Mouse (Mus musculus) kidney, postnatal 0 days (tissue): ENCODE measurements around the gene Adamts8. TPM values are rescaled to one million over a fixed set of nuclear protein-coding genes. Genes with fewer than 3 reads are reported as not detected.

Experiments used
- ATAC-seq: fragments of 200-750 bp; cut with Nextera tagmentation; replicated peaks from 2 replicates; pipeline ENCODE4 v1.8.0; 2017; ENCODE audit warnings: low read depth, moderate number of reproducible peaks, moderate TSS enrichment, moderate library complexity; ENCODE audit not compliant: low FRiP score
- DNase-seq: peaks from one replicate; pipeline ENCODE4 v3.0.0-alpha.2; 2016; ENCODE audit warnings: low spot score
- H3K27ac ChIP-seq: fragments of 300-500 bp; sonication (generic); 2 replicates; pipeline ENCODE4 v1.5.1; 2014; ENCODE audit warnings: mild to moderate bottlenecking
- H3K27me3 ChIP-seq: fragments of 300-500 bp; sonication (generic); 2 replicates; pipeline ENCODE4 v1.6.1; 2014; ENCODE audit warnings: low read length, mixed read lengths; ENCODE audit not compliant: insufficient read depth
- H3K36me3 ChIP-seq: fragments of 300-500 bp; sonication (generic); 2 replicates; pipeline ENCODE4 v1.6.1; 2014; ENCODE audit warnings: low read length, mixed read lengths; ENCODE audit not compliant: insufficient read depth
- H3K4me1 ChIP-seq: fragments of 300-500 bp; sonication (generic); replicated peaks from 2 replicates; pipeline ENCODE4 v1.6.1; 2014; ENCODE audit warnings: antibody characterized with exemption, low read length, mixed read lengths; ENCODE audit not compliant: insufficient read depth
- H3K4me2 ChIP-seq: fragments of 300-500 bp; sonication (generic); 2 replicates; pipeline ENCODE4 v1.6.1; 2014; ENCODE audit warnings: mild to moderate bottlenecking, low read length, moderate library complexity, mixed read lengths
- H3K4me3 ChIP-seq: fragments of 300-500 bp; sonication (generic); replicated peaks from 2 replicates; pipeline ENCODE4 v1.5.1; 2014; ENCODE audit warnings: low read depth, low read length
- H3K9ac ChIP-seq: fragments of 300-500 bp; sonication (generic); 2 replicates; pipeline ENCODE4 v1.6.1; 2014; ENCODE audit warnings: low read depth, low read length
- H3K9me3 ChIP-seq: fragments of 300-500 bp; sonication (generic); replicated peaks from 2 replicates; pipeline ENCODE4 v1.6.1; 2016; ENCODE audit warnings: low read length, inconsistent platforms, mixed read lengths
- CTCF ChIP-seq: IDR thresholded peaks from 2 replicates; pipeline ENCODE4 v1.5.1; 2016; ENCODE audit warnings: antibody characterized with exemption, low read depth, mild to moderate bottlenecking, moderate library complexity
- WGBS: fragments of 180-500 bp; shearing (Covaris S2); extraction: QIAGEN DNeasy Blood & Tissue Kit; methylation state at CpG from one replicate; pipeline ENCODE4 v1.1.7; 2014; 5-methylcytosine and 5-hydroxymethylcytosine counted together
- polyA plus RNA-seq: library from polyadenylated mRNA; unstranded; fragments of >200 nt; fragmentation: Nextera tagmentation; extraction: Ambion mirVana; gene quantifications from 2 replicates; pipeline ENCODE4 v1.2.1, GENCODE M21; 2015

The Adamts8 gene
- polyA plus RNA-seq, 1 experiment from 2014 or later, result 0.66 TPM

GRCm38 (mm10) chr9:30966881-30967280 is 24.5 kb downstream of the Adamts8 start:
- H3K4me3 ChIP-seq, result no peak overlapping the region
- no peaks in the 10 kb centered on the region for H3K4me1 ChIP-seq
- DNase-seq (peak; percentile 64), ATAC-seq (no peak)
- no peak overlapping the region for H3K9ac ChIP-seq
- no peaks in the 10 kb centered on the region for H3K9me3 ChIP-seq
- no peaks in the 10 kb centered on the region for H3K36me3 ChIP-seq
- TF ChIP-seq CTCF, result no peak
- H3K27me3 ChIP-seq, result no peaks in the 10 kb centered on the region
- no peak overlapping the region for H3K4me2 ChIP-seq
- WGBS, result 31% methylated on average over 7 of the region's 7 CpGs
- no peak overlapping the region for H3K27ac ChIP-seq

- Histone ChIP-seq H3K27me3 (no peaks in the 10 kb centered on the region), H3K4me2 (no peak overlapping the region), H3K27ac (no peak overlapping the region), H3K4me3 (no peak overlapping the region), H3K4me1 (no peaks in the 10 kb centered on the region), H3K9ac (no peak overlapping the region), H3K36me3 (no peaks in the 10 kb centered on the region), H3K9me3 (no peaks in the 10 kb centered on the region)
- 83% methylated on average over 6 of the region's 6 CpGs for WGBS
- ATAC-seq, result no peak
- no peak for DNase-seq
- no peak for TF ChIP-seq CTCF
Measured at GRCm38 (mm10) chr9:30968130-30968529, 25.8 kb downstream of the Adamts8 start.

GRCm38 (mm10) chr9:30970001-30970400 is 27.6 kb downstream of the Adamts8 start:
- Histone ChIP-seq H3K4me3 (no peak overlapping the region), H3K27ac (no peak overlapping the region), H3K27me3 (no peaks in the 10 kb centered on the region), H3K4me1 (no peaks in the 10 kb centered on the region), H3K4me2 (no peak overlapping the region), H3K9ac (no peak overlapping the region), H3K36me3 (no peaks in the 10 kb centered on the region), H3K9me3 (no peaks in the 10 kb centered on the region)
- no peak for TF ChIP-seq CTCF
- WGBS, result 72% methylated on average over 3 of the region's 3 CpGs
- DNase-seq, result no peak
- ATAC-seq, result no peak

- 49% methylated on average over 4 of the region's 4 CpGs for WGBS
- Histone ChIP-seq H3K4me1 (no peaks in the 10 kb centered on the region), H3K27ac (no peak overlapping the region), H3K36me3 (no peaks in the 10 kb centered on the region), H3K4me2 (no peak overlapping the region), H3K4me3 (no peak overlapping the region), H3K27me3 (no peaks in the 10 kb centered on the region), H3K9me3 (no peaks in the 10 kb centered on the region), H3K9ac (no peak overlapping the region)
- peak; percentile 38; the same call in 1 of the 2 replicates for TF ChIP-seq CTCF
- DNase-seq (no peak), ATAC-seq (no peak)
Measured at GRCm38 (mm10) chr9:30971967-30972366, 29.6 kb downstream of the Adamts8 start.

GRCm38 (mm10) chr9:30976339-30977023 is 34.1 kb downstream of the Adamts8 start:
- ATAC-seq (no peak), DNase-seq (no peak)
- no peaks in the 10 kb centered on the region for H3K27me3 ChIP-seq
- H3K4me3 ChIP-seq, result no peak overlapping the region
- H3K9ac ChIP-seq, result no peak overlapping the region
- H3K4me1 ChIP-seq, result no peaks in the 10 kb centered on the region
- H3K4me2 ChIP-seq, result no peak overlapping the region
- H3K9me3 ChIP-seq, result no peaks in the 10 kb centered on the region
- WGBS, result 71% methylated on average over 11 of the region's 11 CpGs
- TF ChIP-seq CTCF, result 0 out of 2 replicates have a peak, but pooled peaks have one; percentile 2
- no peaks in the 10 kb centered on the region for H3K36me3 ChIP-seq
- no peak overlapping the region for H3K27ac ChIP-seq

GRCm38 (mm10) chr9:30980467-30980866 is 38.1 kb downstream of the Adamts8 start:
- Histone ChIP-seq H3K4me2 (no peak overlapping the region), H3K9me3 (no peaks in the 10 kb centered on the region), H3K27ac (no peak overlapping the region), H3K4me3 (no peak overlapping the region), H3K36me3 (no peaks in the 10 kb centered on the region), H3K27me3 (no peaks in the 10 kb centered on the region), H3K4me1 (no peaks in the 10 kb centered on the region), H3K9ac (no peak overlapping the region)
- no peak for DNase-seq
- peak; percentile 22; the same call in 1 of the 2 replicates for TF ChIP-seq CTCF
- no peak for ATAC-seq
- 73% methylated on average over 2 of the region's 2 CpGs for WGBS

GRCm38 (mm10) chr9:30985782-30986181 is 43.4 kb downstream of the Adamts8 start:
- no peaks in the 10 kb centered on the region for H3K9me3 ChIP-seq

More at GRCm38 (mm10) chr9:30985782-30986181, 43.4 kb downstream of the Adamts8 start:
- Histone ChIP-seq H3K9ac (no peak overlapping the region), H3K27me3 (no peaks in the 10 kb centered on the region), H3K4me3 (no peak overlapping the region), H3K36me3 (no peaks in the 10 kb centered on the region), H3K4me2 (no peak overlapping the region), H3K4me1 (no peaks in the 10 kb centered on the region), H3K27ac (no peak overlapping the region)
- no peak for TF ChIP-seq CTCF
- 59% methylated on average over 6 of the region's 6 CpGs for WGBS
- DNase-seq (no peak), ATAC-seq (no peak)
